Mouse (Mus musculus) hindbrain, embryonic 11.5 days (tissue): Measurements from ENCODE around the gene Guca2a. TPM values are rescaled to one million over a fixed set of nuclear protein-coding genes. Genes with fewer than 3 reads are reported as not detected.

Experiments used
- ATAC-seq: fragments of 200-750 bp; cut with Nextera tagmentation; 2 replicates; pipeline ENCODE4 v1.8.0; 2017; ENCODE audit warnings: mild to moderate bottlenecking, moderate TSS enrichment, moderate library complexity; ENCODE audit not compliant: low FRiP score
- DNase-seq: peaks from one replicate; pipeline ENCODE4 v3.0.0-alpha.2; 2015; ENCODE audit warnings: low spot score
- H3K27ac ChIP-seq: fragments of 300-500 bp; sonication (generic); 2 replicates; pipeline ENCODE4 v1.5.1; 2014; ENCODE audit warnings: mild to moderate bottlenecking, low read depth, low read length
- H3K27me3 ChIP-seq: fragments of 300-500 bp; sonication (generic); 2 replicates; pipeline ENCODE4 v1.6.1; 2014; ENCODE audit warnings: mild to moderate bottlenecking, low read length, moderate library complexity, mixed read lengths; ENCODE audit not compliant: control insufficient read depth, insufficient read depth
- H3K36me3 ChIP-seq: fragments of 300-500 bp; sonication (generic); 2 replicates; pipeline ENCODE4 v1.6.1; 2014; ENCODE audit warnings: mild to moderate bottlenecking, low read length, moderate library complexity, mixed read lengths; ENCODE audit not compliant: control insufficient read depth, insufficient read depth
- H3K4me1 ChIP-seq: fragments of 300-500 bp; sonication (generic); replicated peaks from 2 replicates; pipeline ENCODE4 v1.6.1; 2014; ENCODE audit warnings: low read length, mixed read lengths; ENCODE audit not compliant: control insufficient read depth, insufficient read depth
- H3K4me2 ChIP-seq: fragments of 300-500 bp; sonication (generic); replicated peaks from 2 replicates; pipeline ENCODE4 v1.6.1; 2014; ENCODE audit warnings: mild to moderate bottlenecking, low read depth, low read length
- H3K4me3 ChIP-seq: fragments of 300-500 bp; sonication (generic); 2 replicates; pipeline ENCODE4 v1.5.1; 2014; ENCODE audit warnings: low read depth, low read length
- H3K9ac ChIP-seq: fragments of 300-500 bp; sonication (generic); 2 replicates; pipeline ENCODE4 v1.6.1; 2014; ENCODE audit warnings: low read depth, low read length
- H3K9me3 ChIP-seq: fragments of 300-500 bp; sonication (generic); 2 replicates; pipeline ENCODE4 v1.6.1; 2016; ENCODE audit warnings: low read length; ENCODE audit not compliant: control insufficient read depth
- WGBS: fragments of 180-500 bp; shearing (Covaris S2); extraction: QIAGEN DNeasy Blood & Tissue Kit; methylation state at CpG from one replicate; pipeline ENCODE4 v1.1.7; 2014; 5-methylcytosine and 5-hydroxymethylcytosine counted together
- polyA plus RNA-seq: library from polyadenylated mRNA; unstranded; fragments of >200 nt; fragmentation: Nextera tagmentation; extraction: Ambion mirVana; gene quantifications from 2 replicates; pipeline ENCODE4 v1.2.1, GENCODE M21; 2014

The Guca2a gene
- polyA plus RNA-seq, 1 experiment from 2014 or later = not detected

GRCm38 (mm10) chr4:119669356-119670209 lies 32.1 kb downstream of the Guca2a start:
- Histone ChIP-seq H3K27me3 (no peaks in the 10 kb centered on the region), H3K4me3 (no peak overlapping the region), H3K4me2 (no peak overlapping the region), H3K9ac (no peak overlapping the region), H3K4me1 (no peaks in the 10 kb centered on the region), H3K27ac (no peak overlapping the region), H3K9me3 (no peaks in the 10 kb centered on the region), H3K36me3 (no peaks in the 10 kb centered on the region)
- no peak for ATAC-seq
- WGBS = 67% methylated on average over 10 of the region's 10 CpGs
- no peak for DNase-seq

GRCm38 (mm10) chr4:119670210-119670555 lies 32.7 kb downstream of the Guca2a start:
- DNase-seq = no peak
- Histone ChIP-seq H3K4me1 (no peaks in the 10 kb centered on the region), H3K4me2 (no peak overlapping the region), H3K4me3 (no peak overlapping the region), H3K9ac (no peak overlapping the region), H3K36me3 (no peaks in the 10 kb centered on the region), H3K9me3 (no peaks in the 10 kb centered on the region), H3K27ac (no peak overlapping the region), H3K27me3 (no peaks in the 10 kb centered on the region)
- ATAC-seq = no peak
- 44% methylated on average over 7 of the region's 7 CpGs for WGBS

DNA sequence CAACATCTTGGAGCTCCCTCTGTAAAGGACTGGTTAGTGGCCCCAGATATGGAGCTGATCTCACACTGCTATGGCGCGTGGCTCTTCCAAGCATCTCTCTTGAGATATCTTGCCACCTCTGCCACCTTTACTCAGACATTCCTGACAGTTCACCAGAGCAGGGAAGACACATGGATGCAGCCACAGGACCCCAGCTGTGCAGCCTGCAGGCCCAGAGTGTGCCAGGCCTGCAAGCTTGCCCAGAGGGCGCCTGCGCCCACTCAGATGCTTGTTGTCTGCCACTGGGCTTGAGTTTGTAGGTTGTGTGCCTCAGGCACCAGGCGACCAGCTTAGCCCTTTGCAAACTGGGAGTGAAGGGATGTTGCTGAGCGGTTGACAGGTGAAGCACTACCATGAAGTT lies 33.2 kb downstream of the Guca2a start:
- no peaks in the 10 kb centered on the region for H3K4me1 ChIP-seq
- no peak for DNase-seq
- ATAC-seq = no peak
- H3K4me2 ChIP-seq = no peak overlapping the region
- WGBS = 86% methylated on average over 6 of the region's 6 CpGs
- H3K4me3 ChIP-seq = no peak overlapping the region
- no peak overlapping the region for H3K27ac ChIP-seq
- no peak overlapping the region for H3K9ac ChIP-seq
- H3K9me3 ChIP-seq = no peaks in the 10 kb centered on the region
- H3K36me3 ChIP-seq = no peaks in the 10 kb centered on the region
- H3K27me3 ChIP-seq = no peaks in the 10 kb centered on the region

GRCm38 (mm10) chr4:119671164-119671563 lies 33.7 kb downstream of the Guca2a start:
- H3K27ac ChIP-seq = no peak overlapping the region
- no peaks in the 10 kb centered on the region for H3K27me3 ChIP-seq
- 93% methylated on average over 9 of the region's 9 CpGs for WGBS
- H3K4me1 ChIP-seq = no peaks in the 10 kb centered on the region
- no peaks in the 10 kb centered on the region for H3K9me3 ChIP-seq
- no peak overlapping the region for H3K9ac ChIP-seq
- H3K36me3 ChIP-seq = no peaks in the 10 kb centered on the region
- ATAC-seq (no peak), DNase-seq (no peak)
- H3K4me2 ChIP-seq = no peak overlapping the region
- no peak overlapping the region for H3K4me3 ChIP-seq

DNA sequence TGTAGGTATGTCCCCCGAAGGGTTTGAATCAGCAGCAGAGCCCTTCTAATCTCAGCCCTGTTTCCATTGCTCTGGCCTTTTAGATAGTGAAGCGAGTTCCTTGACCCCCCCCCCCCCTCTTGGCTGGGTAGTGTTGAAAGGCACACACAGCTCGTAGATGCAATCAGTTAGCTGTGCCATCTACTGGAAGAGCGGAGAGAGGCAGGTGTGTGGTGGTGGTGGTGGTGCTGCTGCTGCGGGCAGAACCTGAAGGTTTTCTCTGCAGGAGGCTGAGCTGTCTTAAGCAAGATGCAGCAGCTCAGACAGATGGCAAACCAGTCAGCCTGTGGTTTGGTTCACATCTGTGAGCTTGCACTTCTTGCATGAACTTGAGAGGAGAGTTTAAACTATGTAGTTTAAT lies 35.2 kb downstream of the Guca2a start:
- no peaks in the 10 kb centered on the region for H3K36me3 ChIP-seq
- H3K4me3 ChIP-seq = no peak overlapping the region
- DNase-seq (no peak), ATAC-seq (no peak)
- no peaks in the 10 kb centered on the region for H3K9me3 ChIP-seq
- no peak overlapping the region for H3K27ac ChIP-seq
- no peak overlapping the region for H3K4me2 ChIP-seq
- 42% methylated on average over 5 of the region's 5 CpGs for WGBS
- H3K4me1 ChIP-seq = no peaks in the 10 kb centered on the region
- H3K9ac ChIP-seq = no peak overlapping the region
- no peaks in the 10 kb centered on the region for H3K27me3 ChIP-seq

DNA sequence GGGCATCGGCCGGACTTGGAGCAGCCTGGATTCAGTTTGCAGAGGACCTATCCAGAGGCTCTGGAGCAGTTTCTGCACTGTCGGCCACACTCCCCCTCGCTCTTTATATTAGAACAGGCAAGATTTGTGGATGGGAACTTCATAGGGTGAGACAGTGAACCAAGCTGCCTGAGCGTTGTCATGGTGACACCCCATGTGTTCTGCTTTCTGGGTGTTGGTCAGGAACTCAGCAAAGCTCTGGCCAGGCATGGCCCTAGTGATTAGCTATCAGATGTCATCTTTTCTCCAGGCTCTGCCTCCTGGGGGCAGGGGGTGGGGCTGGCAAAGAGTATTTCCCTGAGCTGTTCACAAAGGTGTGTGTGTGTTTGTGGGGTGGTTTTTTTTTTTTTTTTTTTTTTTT lies 45.1 kb downstream of the Guca2a start:
- no peak overlapping the region for H3K9ac ChIP-seq
- H3K4me3 ChIP-seq = no peak overlapping the region
- WGBS = 39% methylated on average over 5 of the region's 5 CpGs
- peak; percentile 36 for DNase-seq
- no peak for ATAC-seq
- no peaks in the 10 kb centered on the region for H3K9me3 ChIP-seq
- no peaks in the 10 kb centered on the region for H3K36me3 ChIP-seq
- H3K4me1 ChIP-seq = no peaks in the 10 kb centered on the region
- no peaks in the 10 kb centered on the region for H3K27me3 ChIP-seq
- H3K4me2 ChIP-seq = no peak overlapping the region
- no peak overlapping the region for H3K27ac ChIP-seq

DNA sequence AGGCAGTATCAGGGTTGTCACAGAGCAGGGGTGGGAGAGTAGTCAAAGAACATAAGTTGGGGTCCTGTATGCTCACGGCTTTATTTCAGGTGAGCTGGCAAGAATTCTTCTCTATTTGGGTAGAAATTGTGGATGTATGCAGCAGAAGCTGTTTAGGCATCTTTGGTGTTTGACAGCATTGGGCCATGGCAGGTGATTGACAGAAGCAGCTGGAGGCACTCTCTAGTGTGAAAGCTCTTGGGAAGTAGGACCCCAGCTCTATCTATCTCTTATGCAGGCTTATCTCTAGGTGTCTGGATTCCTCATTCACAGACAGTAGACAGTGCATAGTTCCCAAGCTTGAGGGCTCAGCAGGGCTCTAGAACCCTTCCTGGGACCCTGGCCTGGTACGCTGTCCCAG lies 48.2 kb downstream of the Guca2a start:
- WGBS = 89% methylated on average over 2 of the region's 2 CpGs
- Histone ChIP-seq H3K27ac (no peak overlapping the region), H3K27me3 (no peaks in the 10 kb centered on the region), H3K36me3 (no peaks in the 10 kb centered on the region), H3K9ac (no peak overlapping the region), H3K4me1 (no peaks in the 10 kb centered on the region; the same call in 1 of the 2 replicates), H3K4me2 (no peak overlapping the region), H3K4me3 (no peak overlapping the region), H3K9me3 (no peaks in the 10 kb centered on the region)
- no peak for ATAC-seq
- DNase-seq = no peak

Other genes starting within 250 kb of the Guca2a start
- gene Ccdc30, start 222.2 kb upstream of the Guca2a start, polyA plus RNA-seq = 12.6 and 13.9 TPM in 2 replicates
- gene Ppcs, start 215.3 kb upstream of the Guca2a start, polyA plus RNA-seq = 21.0 and 25.5 TPM in 2 replicates
- gene Zmynd12, start 214.9 kb upstream of the Guca2a start, polyA plus RNA-seq = 0.23 and 0.29 TPM in 2 replicates
- 5.7 and 8.1 TPM in 2 replicates for gene Rimkla, start 145.1 kb upstream of the Guca2a start, polyA plus RNA-seq
- gene Foxj3, start 100.7 kb upstream of the Guca2a start, polyA plus RNA-seq = 20.2 and 23.4 TPM in 2 replicates
- gene Frg2f1, start 98.2 kb upstream of the Guca2a start, polyA plus RNA-seq = 2.8 and 4.5 TPM in 2 replicates
- gene Guca2b, start 21.2 kb downstream of the Guca2a start, polyA plus RNA-seq = not detected in 2 replicates
- 1.8 and 2.3 TPM in 2 replicates for gene Hivep3, start 96.1 kb downstream of the Guca2a start, polyA plus RNA-seq